Mouse (Mus musculus): ENCODE measurements around the gene Hist1h1d.

Hist1h1d gene

GRCm38 (mm10) chr13:23552962-23553361 lies at the start of gene Hist1h1d:
Gene Hist1h1d, plus strand, starts transcription at chr13:23553262.
- no peak for DNase-seq (ENCODE audit: low spot score in 2 of 2)

GRCm38 (mm10) chr13:23503797-23504196 lies 49.3 kb upstream of the Hist1h1d start:
- DNase-seq (ENCODE audit: low spot score in 2 of 2), result peak in 1 of 2 experiments; percentile 63

- DNase-seq (ENCODE audit: low spot score in 2 of 2), result no peak
Measured at GRCm38 (mm10) chr13:23505662-23506345, 47.3 kb upstream of the Hist1h1d start.

GRCm38 (mm10) chr13:23506351-23506750 lies 46.7 kb upstream of the Hist1h1d start:
- DNase-seq (ENCODE audit: low spot score in 2 of 2), result peak in 1 of 2 experiments; percentile 45

GRCm38 (mm10) chr13:23506819-23507515 lies 46.1 kb upstream of the Hist1h1d start:
- no peak for DNase-seq (ENCODE audit: low spot score in 2 of 2)

GRCm38 (mm10) chr13:23510127-23510526 lies 42.9 kb upstream of the Hist1h1d start:
- no peak for DNase-seq (ENCODE audit: low spot score in 2 of 2)

GRCm38 (mm10) chr13:23513517-23513916 lies 39.5 kb upstream of the Hist1h1d start:
- DNase-seq (ENCODE audit: low spot score in 2 of 2), result no peak

- DNase-seq (ENCODE audit: low spot score in 2 of 2), result no peak
Measured at GRCm38 (mm10) chr13:23515281-23515680, 37.8 kb upstream of the Hist1h1d start.

GRCm38 (mm10) chr13:23515826-23516620 lies 37.0 kb upstream of the Hist1h1d start:
- no peak for DNase-seq (ENCODE audit: low spot score in 2 of 2)

GRCm38 (mm10) chr13:23516822-23517602 lies 36.0 kb upstream of the Hist1h1d start:
- DNase-seq (ENCODE audit: low spot score in 2 of 2), result peak in 1 of 2 experiments; percentile 81

GRCm38 (mm10) chr13:23517603-23518294 lies 35.3 kb upstream of the Hist1h1d start:
- DNase-seq (ENCODE audit: low spot score in 2 of 2), result peak; percentile 61 to 84

GRCm38 (mm10) chr13:23518295-23518603 lies 34.8 kb upstream of the Hist1h1d start:
- no peak for DNase-seq (ENCODE audit: low spot score in 2 of 2)

- peak in 1 of 2 experiments; percentile 73 for DNase-seq (ENCODE audit: low spot score in 2 of 2)
Measured at GRCm38 (mm10) chr13:23518885-23519284, 34.2 kb upstream of the Hist1h1d start.

GRCm38 (mm10) chr13:23519416-23519815 lies 33.6 kb upstream of the Hist1h1d start:
- DNase-seq (ENCODE audit: low spot score in 2 of 2), result peak in 1 of 2 experiments; percentile 64

- DNase-seq (ENCODE audit: low spot score in 2 of 2), result peak in 1 of 2 experiments; percentile 64
Measured at GRCm38 (mm10) chr13:23521703-23522102, 31.4 kb upstream of the Hist1h1d start.

GRCm38 (mm10) chr13:23523976-23524375 lies 29.1 kb upstream of the Hist1h1d start:
- no peak for DNase-seq (ENCODE audit: low spot score in 2 of 2)

- DNase-seq (ENCODE audit: low spot score in 2 of 2), result peak; percentile 72 to 75
Measured at GRCm38 (mm10) chr13:23524654-23525053, 28.4 kb upstream of the Hist1h1d start.

- no peak for DNase-seq (ENCODE audit: low spot score in 2 of 2)
Measured at GRCm38 (mm10) chr13:23525901-23526300, 27.2 kb upstream of the Hist1h1d start.

GRCm38 (mm10) chr13:23526312-23526711 lies 26.8 kb upstream of the Hist1h1d start:
- peak; percentile 89 to 96 for DNase-seq (ENCODE audit: low spot score in 2 of 2)

GRCm38 (mm10) chr13:23529005-23529404 lies 24.1 kb upstream of the Hist1h1d start:
- no peak for DNase-seq (ENCODE audit: low spot score in 2 of 2)
